Mouse (Mus musculus) naive thymus-derived CD4-positive, alpha-beta T cell, adult 2 months (primary cell): Measurements from ENCODE around the gene Zfand2a.
A peak's percentile ranks its signal among the peaks of the same experiment; 100 is the strongest.

Experiments
- DNase-seq: peaks from one replicate; pipeline ENCODE4 v3.0.0-alpha.2; 2011; ENCODE audit warnings: low read depth

Gene Zfand2a

GRCm38 (mm10) chr5:139466373-139466772 is 18.0 kb downstream of the Zfand2a start:
- DNase-seq = no peak

GRCm38 (mm10) chr5:139464874-139465273 is 19.5 kb downstream of the Zfand2a start:
- DNase-seq = no peak

- peak; percentile 98 for DNase-seq
Observed at GRCm38 (mm10) chr5:139460384-139461067, 23.8 kb downstream of the Zfand2a start, which contains the start of gene 3110082I17Rik. TSS of gene 3110082I17Rik (minus strand) at chr5:139460527.

- DNase-seq = no peak
Observed at GRCm38 (mm10) chr5:139459938-139460337, 24.4 kb downstream of the Zfand2a start.

- no peak for DNase-seq
Observed at GRCm38 (mm10) chr5:139457241-139457640, 27.1 kb downstream of the Zfand2a start.

GRCm38 (mm10) chr5:139455166-139455565 is 29.2 kb downstream of the Zfand2a start:
- no peak for DNase-seq

GRCm38 (mm10) chr5:139453031-139453430 is 31.3 kb downstream of the Zfand2a start:
- DNase-seq = no peak

- no peak for DNase-seq
Observed at GRCm38 (mm10) chr5:139449926-139450325, 34.4 kb downstream of the Zfand2a start.

- no peak for DNase-seq
Observed at GRCm38 (mm10) chr5:139449161-139449791, 35.1 kb downstream of the Zfand2a start.

- no peak for DNase-seq
Observed at GRCm38 (mm10) chr5:139448025-139448424, 36.3 kb downstream of the Zfand2a start.

- no peak for DNase-seq
Observed at GRCm38 (mm10) chr5:139445258-139445657, 39.1 kb downstream of the Zfand2a start.

- DNase-seq = no peak
Observed at GRCm38 (mm10) chr5:139442962-139443361, 41.4 kb downstream of the Zfand2a start.

GRCm38 (mm10) chr5:139442428-139442827 is 41.9 kb downstream of the Zfand2a start:
- no peak for DNase-seq

- DNase-seq = no peak
Observed at GRCm38 (mm10) chr5:139441726-139442018, 42.7 kb downstream of the Zfand2a start.

GRCm38 (mm10) chr5:139440926-139441725 is 43.2 kb downstream of the Zfand2a start:
- no peak for DNase-seq

- no peak for DNase-seq
Observed at GRCm38 (mm10) chr5:139440451-139440850, 43.9 kb downstream of the Zfand2a start.

- no peak for DNase-seq
Observed at GRCm38 (mm10) chr5:139438440-139438839, 45.9 kb downstream of the Zfand2a start.

GRCm38 (mm10) chr5:139437769-139438168 is 46.6 kb downstream of the Zfand2a start:
- DNase-seq = no peak

GRCm38 (mm10) chr5:139434940-139435339 is 49.4 kb downstream of the Zfand2a start:
- no peak for DNase-seq

- DNase-seq = no peak
Observed at GRCm38 (mm10) chr5:139433842-139434568, 50.3 kb downstream of the Zfand2a start.

- no peak for DNase-seq
Observed at GRCm38 (mm10) chr5:139432747-139433508, 51.4 kb downstream of the Zfand2a start.

GRCm38 (mm10) chr5:139432333-139432732 is 52.0 kb downstream of the Zfand2a start:
- DNase-seq = no peak
